Mouse (Mus musculus) heart, postnatal 0 days (tissue): ENCODE results near the gene Ndufv3.

ENCODE experiments used
- CTCF ChIP-seq: IDR thresholded peaks from 2 replicates; pipeline ENCODE4 v1.5.1; 2016; ENCODE audit warnings: antibody characterized with exemption, control low read depth, low read depth
- EP300 ChIP-seq: IDR thresholded peaks from 2 replicates; pipeline ENCODE4 v1.6.1; 2016; ENCODE audit warnings: antibody characterized with exemption, low read depth

- TF ChIP-seq EP300, result no peak
- peak; percentile 99 for TF ChIP-seq CTCF
These were observed 27.5 kb upstream of the Ndufv3 start for GRCm38 (mm10) chr17:31492416-31492815.
